Mouse (Mus musculus) telencephalon, adult 2 months (tissue): ENCODE measurements around the gene Cdrt4.

Experiments used
- DNase-seq: peaks from one replicate; pipeline ENCODE4 v3.0.0-alpha.2; 2011; ENCODE audit warnings: low read depth, low spot score

Gene Cdrt4

DNA sequence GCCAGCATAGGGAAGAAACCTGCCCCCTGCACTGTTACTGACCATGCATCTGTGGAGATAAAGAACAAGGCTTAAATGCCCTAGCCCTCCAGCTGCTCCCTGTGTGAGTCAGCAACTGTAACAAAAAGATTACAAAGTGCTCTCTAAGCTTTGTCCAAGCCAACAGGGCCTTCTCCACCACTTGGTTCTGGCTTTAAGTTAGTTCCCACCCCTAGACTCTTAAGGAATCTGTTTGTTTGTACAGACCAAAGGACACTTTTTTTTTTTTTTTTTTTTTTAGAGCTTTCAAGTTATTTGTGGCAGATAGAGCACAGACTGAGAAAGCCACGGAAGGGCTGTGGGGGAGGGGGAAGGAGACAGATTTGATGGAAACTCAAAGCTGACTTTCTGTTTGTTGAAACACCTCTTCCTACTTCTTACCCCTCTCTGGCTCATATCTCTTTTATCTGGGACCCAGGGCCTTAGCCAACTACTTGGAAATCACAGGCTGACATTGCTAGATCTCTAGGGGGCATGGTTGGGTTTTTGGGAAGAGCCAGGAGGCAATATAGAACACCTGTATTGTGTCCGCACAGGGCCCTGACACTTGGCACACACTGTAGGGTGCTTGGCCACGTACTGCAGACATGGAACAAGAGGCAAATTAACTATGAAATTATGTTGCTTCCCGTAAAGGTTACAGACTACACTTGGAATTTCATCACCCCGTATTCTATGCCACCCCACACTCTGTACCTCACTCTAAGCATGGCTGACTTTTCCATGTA lies 44.9 kb downstream of the Cdrt4 start:
- DNase-seq, result no peak

DNA sequence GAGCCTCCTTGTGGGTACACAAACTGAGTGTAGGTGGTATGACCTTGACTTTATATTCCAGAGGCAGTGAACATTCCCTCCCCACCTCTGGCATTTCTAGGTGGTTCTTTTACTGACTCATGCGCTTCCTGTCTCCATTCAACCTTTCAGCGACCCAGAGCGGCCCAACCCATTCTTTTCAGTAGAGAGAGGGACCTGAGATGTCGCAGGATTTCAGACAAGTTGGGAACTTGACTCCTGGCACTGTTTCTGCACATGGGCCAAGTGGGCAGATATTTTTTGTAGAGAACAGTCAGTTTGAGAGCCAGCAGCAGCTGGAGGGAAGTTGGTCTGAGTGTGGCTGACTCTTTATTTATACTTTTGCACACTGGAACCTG lies 45.5 kb downstream of the Cdrt4 start:
- no peak for DNase-seq

DNA sequence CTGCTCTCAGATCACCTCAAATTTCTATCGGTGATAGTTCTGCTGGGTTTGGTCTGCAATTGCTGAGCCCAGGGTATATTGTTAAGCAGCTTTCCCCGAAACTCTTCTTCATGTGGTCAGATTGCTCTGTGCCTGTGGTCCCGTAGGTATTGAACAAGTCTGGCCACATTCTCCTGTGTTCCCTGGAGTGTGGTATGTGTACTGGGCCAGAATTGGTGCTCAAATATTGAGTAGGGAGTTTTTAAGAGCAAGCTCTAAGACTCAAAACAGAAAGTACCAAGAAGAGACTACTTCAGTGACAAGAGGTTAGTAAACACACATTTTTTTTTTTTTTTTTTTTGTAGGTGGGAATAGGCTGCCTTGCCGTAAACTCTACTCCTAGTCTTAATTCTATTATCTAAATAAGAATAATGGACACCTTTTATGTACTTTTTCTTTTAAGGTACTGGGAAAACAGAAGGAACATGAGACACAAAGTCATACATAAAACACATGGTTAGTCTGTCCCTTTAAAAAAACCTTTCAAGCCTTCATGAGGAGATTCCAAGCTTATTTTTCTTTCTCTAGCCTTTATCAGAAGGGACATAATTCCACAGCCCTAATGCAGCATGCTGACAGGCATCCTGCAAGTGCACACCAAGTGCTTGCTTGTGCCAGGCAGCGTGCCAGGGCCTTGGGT lies 46.2 kb downstream of the Cdrt4 start:
- DNase-seq, result no peak

DNA sequence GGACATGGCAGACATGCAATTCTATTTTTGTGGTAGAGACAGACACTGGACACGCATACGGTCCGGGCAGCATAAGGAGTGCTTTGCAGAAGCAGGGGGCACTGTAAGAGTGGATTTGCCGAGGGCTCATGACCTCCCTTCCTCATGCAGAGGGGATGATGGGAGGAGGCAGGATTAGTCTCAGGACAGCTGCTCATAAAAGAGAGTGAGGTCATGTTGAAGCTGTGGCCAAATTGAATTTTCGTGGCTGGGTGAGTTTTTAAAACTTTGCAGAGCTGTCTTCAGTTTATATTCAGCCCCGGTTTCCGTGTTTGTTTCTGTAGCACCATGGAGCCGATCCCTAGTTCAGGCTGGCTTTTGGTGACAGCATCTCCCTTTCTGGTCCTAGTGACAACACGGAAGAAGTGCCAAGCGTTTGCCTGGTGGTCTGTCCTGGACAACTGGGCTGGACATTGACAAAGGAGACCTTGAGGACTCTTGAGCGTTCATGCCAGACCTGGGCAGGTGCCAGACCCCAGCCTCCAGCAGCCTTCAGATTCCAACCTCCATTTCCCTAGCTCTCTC lies 46.8 kb downstream of the Cdrt4 start:
- DNase-seq, result no peak

DNA sequence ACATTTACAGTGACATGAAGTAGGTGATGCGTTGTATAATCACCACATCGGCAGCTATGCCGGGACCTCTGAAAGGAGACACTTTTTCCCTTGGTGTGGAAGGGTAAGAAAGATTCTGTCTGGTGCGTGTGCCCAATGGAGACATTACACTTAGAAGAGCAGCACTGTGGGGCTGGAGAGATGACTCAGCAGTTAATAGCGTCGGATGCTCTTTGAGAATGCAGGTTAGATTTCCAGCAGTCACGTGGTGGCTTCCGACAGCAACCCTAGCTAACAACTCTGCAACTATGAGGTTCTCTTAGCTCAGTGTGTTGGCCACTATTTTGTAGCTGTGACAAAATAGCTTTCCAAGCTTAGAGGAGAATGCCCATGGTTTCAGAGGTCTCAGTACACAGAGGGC lies 49.1 kb downstream of the Cdrt4 start:
- no peak for DNase-seq

DNA sequence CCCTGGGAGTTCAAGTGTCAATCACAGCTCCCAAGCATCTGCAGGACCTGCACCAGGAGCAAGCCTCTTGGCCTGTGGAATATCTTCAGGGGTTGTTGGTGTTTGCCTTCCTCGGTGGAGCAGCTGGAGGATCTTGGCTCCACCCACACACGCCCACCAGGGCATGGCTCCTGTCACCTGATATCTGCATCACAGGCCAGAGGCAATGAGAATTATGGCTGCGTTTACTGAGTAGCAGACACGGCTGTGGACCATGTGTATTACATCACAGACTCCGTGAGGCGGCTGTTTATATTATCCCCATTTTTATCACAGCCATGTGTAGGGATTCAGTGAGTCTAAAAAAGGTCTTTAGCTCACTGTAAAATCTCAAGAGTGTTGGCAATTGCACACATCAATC lies 53.6 kb downstream of the Cdrt4 start:
- DNase-seq, result no peak

DNA sequence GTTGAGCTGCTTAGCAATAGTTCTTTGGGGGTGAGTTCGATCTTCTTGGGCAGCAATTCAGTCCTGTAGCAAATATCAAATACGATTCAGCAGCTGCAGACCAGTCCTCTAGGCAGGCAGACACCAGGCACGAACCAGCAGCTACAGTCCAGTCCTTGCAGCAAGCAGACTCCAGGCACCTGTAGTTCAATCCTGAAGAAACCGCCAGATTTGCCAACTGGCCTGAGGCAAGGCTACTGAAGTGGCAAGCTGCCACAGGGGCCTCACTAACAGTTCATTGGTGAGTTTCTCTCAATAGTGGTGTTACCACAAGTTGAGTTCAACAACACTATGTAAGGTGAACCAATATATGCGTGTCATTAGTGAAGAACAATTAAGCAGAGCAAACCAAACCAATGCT lies 56.4 kb downstream of the Cdrt4 start:
- no peak for DNase-seq

DNA sequence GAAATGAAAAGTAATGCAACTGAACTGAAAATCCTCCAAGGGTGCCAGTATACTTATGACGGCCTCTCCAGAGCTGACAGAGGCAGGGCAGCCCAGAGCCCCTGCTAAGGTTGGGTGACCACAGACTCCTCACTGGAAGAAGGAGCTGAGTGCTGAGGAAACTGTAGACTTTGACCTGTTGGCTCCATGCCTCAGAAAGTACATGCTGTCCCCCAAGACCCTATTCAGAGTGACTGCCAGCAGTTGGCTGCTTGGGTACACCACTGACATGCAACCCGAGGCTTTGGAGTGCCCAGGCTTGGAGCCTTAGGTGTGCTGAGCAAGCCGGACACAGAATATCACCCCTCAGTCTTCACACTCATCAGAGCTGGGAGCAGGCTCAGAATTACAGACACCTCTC lies 57.0 kb downstream of the Cdrt4 start:
- no peak for DNase-seq

DNA sequence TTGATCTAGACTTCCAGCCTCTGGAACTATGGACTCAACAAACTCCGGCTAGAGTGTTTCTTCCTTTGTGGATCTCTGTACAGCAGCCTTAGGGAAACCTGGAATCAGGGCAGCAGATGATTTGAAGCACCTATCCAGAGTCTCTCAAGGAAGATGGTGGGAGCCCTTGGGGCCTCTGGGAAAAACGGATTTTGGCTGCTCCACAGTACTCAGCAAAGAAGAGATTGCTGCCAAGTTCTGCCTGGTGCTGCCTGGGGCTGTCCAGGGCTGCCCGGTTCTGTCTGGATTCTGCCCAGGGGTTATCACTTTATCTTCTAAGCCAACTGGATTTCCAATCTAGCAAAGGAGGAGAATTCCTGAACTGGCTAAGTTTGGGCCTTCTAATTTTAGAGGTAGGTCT lies 58.8 kb downstream of the Cdrt4 start:
- DNase-seq, result no peak

DNA sequence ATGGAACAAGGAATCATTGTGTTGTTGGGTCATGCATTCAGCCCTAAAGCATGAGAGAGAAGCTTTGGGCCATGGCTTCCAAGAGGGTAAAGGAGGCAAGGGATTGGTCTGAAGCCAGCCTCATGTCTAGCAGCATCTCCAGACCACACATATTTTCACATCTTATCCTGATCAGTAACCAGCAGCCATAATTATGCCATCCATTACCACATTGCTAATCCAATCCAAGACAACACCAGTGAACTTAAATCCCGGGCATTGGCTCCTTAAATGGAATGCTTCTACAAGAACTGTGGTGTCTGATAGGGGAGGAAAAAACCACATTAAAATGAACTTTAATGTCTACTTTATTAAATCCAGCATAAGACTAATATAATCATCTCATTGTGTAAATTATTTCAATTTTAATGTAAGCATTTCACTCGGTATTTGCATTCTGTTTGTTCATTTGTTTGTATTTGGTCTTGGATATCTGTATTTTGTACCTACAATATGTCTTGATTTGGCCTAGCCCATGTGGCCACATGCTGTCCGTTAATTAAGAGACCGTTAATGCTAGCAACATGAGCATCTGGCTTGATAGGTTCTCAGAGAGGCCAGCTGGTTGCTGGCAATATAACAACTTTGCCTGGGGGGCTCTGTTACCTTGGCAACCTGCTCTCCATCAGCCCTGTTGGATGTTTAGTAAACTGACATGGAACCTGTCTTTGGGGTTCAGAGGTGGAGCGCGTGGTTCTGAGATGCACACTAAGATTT lies 66.5 kb downstream of the Cdrt4 start:
- DNase-seq, result no peak

DNA sequence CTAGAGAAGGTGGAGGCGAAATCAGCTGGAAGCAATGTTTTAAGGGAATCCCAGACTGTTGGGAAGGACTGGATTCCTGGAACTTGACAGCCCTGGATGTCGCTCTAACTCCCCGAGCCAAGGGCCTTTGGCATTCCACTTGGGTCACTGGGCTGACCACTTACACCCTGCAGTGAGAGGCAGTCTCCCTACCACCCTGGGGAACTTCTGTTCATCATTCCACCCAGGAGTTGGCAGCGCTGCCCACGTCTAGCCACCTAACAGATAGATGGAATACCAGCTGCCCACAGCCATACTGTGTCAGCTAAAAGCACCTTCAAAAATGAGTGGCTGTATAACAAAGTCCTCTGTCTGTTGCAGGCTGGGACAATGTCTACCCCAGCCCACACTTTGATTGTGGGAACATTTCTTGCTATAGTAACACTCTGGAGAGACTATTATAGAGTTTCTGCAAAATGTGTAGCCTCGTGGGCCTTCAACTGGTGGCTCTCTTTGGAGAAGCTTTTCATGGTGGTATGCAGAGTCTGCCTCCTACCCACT lies 67.2 kb downstream of the Cdrt4 start:
- no peak for DNase-seq

DNA sequence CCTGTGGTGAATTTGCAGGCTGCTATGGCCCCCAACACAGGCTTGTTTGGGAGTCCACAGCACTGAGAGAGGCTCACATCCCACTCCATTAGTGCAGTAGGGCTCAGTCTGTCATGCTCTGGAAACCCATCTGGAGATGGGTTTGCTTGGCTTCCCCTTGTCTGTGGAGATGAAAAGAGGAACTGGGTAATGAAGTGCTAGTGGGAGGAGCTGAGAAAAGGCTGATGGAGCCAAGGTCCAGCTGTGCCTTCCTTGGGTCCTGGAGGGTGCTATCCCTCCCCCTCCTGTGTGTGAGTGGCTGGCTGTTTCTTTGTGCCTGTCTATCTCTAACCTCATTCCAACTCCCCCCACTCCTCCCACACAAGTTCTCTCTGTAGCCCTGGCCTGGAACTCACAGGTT lies 69.6 kb downstream of the Cdrt4 start:
- no peak for DNase-seq

DNA sequence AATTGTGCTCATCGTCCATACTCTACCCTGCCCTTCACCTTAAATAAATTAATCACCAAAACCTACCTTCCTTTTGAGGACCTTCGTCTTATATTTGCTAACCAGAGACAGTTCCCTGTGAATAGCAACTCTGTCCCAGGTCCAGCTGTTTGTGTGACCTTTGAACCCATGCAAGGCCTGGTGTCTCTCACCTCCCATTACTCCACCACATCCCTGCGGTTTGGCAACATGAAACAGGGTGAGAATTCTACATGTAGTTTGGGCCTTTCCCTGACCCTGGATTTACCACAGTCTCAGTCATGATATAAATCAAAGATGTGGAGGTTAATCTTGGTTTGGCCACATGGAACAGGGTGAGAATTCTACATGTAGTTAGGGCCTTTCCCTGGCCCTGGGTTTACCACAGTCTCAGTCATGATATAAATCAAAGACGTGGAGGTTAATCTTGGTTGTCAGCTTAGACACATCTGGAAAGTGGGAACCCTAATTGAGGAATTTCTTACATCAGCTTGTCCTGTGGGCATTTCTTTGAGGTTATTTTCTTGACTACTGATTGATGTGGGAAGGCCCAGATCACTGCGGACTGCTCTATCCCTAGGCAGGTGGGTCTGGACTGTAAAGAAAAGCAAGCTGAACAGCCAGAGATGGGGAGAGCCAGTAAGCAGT lies 70.3 kb downstream of the Cdrt4 start:
- no peak for DNase-seq

DNA sequence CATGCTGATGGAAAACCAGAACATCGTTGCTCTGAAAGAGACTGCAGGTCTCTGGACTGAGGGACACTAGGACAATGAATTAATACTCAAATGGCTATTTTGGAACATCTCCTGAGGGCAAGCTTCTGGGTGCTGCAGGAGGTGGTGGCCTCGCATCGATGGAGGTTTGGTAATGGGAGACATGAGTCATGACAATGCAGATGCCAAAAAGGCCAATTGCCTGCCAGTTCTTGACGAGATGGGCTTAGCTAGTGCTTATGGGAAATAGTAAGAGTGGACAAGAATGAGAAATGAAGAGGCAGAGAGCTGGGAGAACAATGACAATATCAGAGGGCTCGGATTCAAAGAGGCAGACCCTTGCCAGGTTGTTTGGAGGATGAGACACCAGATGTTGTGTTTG lies 72.5 kb downstream of the Cdrt4 start:
- DNase-seq, result no peak

DNA sequence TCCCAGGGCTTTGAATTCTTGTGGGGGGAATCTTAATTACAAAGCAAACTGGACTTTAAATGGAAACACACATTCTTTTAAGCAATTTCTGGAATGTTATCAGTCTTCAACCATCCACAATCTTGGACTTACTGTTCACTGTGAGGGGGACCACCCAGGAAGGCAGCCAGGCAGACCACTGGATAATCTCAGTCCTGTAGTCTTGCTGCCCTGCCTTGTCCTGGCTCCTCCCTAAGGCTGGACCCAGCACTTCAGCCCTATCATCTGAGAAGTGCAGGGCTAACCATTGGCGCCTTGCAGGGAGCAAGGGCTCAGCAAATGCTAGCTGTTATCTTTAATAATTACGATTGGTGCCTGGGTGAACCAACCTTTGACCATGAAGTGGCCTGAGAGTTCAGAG lies 73.1 kb downstream of the Cdrt4 start:
- DNase-seq, result no peak

DNA sequence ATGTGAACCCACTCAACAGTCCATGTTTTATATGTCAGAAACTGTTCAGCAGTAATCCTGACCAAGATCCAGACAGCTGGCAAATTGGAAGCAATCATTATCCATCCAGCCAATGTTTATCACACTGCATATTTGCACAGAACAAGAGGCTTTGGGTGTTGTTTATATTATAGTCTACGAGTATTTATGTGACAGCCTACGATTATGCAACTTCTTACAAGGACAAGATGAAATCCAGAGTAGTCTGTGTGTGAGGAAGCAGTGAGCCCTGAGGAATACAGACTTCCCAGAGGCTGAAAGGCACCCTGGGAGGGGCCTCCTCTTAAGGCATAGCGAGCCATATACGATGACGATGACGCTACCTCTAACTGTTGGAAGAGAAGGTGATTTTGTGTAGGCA lies 74.5 kb downstream of the Cdrt4 start:
- no peak for DNase-seq

DNA sequence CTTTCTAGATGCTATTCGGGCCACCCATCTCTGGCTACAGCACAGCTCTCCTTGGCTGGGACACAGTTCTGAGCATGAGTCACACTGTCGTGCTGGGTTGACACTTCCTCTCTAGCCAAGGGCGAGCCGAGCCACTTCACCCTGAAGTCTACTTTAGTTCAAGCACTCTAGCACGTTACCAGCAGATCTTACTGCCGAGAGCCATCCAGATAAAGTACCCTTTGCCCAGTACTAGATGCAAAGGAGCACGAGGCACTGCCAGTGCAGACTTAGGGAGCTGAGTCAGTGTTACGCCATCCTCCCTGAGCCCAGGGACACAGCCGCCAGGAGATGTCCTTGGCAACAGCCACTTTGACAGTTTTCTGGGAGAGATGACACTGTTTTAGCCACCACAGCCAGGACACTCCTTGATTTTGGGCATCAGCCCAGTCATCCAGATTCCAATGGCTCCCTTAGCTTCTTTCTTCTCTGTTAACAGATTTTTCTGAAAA lies 75.7 kb downstream of the Cdrt4 start:
- DNase-seq, result no peak

DNA sequence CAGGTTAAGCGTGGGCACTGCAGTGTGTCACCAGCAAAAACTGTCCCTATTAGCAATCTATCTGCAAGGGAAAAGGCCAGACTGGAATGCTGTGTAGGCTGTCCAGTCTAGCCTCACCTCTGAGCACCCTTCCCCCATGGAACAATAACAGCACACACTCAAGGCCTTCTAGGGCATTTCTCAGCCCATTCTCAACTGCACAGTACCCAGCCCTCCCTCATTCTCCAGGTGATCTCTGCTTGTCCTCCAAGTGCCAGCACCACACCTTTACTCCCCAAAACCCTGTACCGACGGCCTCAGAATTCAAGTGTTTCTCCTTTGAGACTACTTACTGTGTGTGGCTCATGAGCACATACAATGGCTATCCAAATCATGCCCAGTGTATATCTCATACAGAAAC lies 77.1 kb downstream of the Cdrt4 start:
- no peak for DNase-seq

DNA sequence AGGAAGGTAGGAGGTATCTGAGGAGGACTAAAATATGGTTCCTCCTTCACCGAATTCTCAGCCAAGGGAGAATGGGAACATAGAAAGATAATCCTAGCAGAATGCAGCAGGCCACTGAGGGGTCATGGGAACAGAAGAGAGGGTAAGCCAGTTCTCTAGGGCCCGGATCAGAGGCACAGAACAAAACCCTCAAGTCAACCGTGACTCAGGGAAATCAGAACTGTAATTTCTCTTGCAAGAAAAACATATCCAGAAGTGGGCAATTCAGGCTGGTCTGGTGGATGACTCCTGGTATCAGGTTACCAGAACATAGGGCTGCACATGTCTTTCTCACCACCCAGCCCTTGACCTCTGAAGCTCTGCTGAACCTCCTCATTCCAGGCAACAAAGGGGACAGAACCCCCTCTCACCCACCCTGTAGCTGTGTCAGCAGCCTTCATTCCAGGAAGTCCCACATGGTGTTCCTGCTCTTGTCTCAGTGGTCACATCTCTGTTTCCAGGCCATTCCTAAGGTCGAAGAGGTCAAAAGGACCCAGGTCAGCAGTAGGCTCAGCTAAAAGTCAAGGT lies 78.2 kb downstream of the Cdrt4 start:
- DNase-seq, result no peak

DNA sequence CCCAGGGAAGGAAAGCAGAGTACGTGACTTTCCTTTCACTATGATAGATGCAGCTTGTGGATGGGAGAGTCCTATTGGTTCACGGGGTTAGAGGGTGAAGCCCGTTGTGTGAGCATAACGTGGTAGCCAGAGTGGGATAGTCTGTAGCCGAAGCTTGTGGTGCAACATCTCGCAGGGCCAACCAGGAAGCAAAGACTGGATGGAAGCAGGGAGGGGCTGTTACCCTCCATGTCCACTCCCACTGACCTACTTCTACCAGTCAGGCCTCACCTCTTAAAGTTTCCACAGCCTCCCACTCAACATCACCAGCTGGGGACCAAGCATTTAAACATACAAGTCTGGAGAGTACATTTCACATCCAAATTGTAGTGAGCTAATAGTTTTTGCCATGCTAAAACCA lies 78.7 kb downstream of the Cdrt4 start:
- no peak for DNase-seq
